Mouse (Mus musculus): ENCODE measurements around the gene Pdpk1. TPM values are rescaled to one million over a fixed set of nuclear protein-coding genes. Genes with fewer than 3 reads are reported as not detected.

The Pdpk1 gene
- total RNA-seq, 1 experiment, result 25.6 TPM

DNA sequence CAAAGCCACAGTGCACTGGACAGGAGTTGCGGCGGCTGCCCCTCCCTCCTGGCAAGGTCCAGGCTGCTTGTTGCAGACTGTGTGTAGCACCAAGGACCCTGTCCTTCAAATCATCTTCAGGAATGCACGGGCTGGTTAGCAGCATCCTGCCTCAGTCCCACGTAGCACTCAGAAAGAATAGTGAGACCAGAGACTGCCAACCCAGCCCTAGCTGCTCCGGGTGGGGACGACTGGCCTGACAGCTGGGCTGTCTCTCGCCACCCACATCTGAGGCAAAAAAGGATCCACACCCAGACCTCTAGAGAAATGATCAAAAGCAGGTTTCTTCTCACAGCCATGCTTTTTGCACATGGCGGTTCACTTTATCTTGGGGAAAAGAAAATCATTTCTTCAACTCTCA is 101.7 kb downstream of the Pdpk1 start:
- Histone ChIP-seq H3K27ac (ENCODE audit: insufficient read depth, low read depth, low read length, poor library complexity, severe bottlenecking) (no peak overlapping the region), H3K9me3 (ENCODE audit: control insufficient read depth, insufficient read depth, low read depth, low read length) (no peaks in the 10 kb centered on the region), H3K36me3 (ENCODE audit: control insufficient read depth, insufficient read depth, low read length, poor library complexity, severe bottlenecking) (peaks cover 33% of the 10 kb centered on the region), H3K4me1 (ENCODE audit: control insufficient read depth in 2 of 2, insufficient read depth in 2 of 2, low read length in 2 of 2, poor library complexity in 1 of 2) (peaks cover 2 to 13% of the 10 kb centered on the region in 2 experiments; a peak in 1 of 4 replicates), H3K4me3 (ENCODE audit: insufficient read depth in 1 of 2, low read depth in 1 of 2, low read length in 2 of 2, poor library complexity in 1 of 2, severe bottlenecking in 1 of 2) (no peak overlapping the region), H3K9ac (ENCODE audit: insufficient read depth, low read depth, low read length, poor library complexity, severe bottlenecking) (no peak overlapping the region)
- DNase-seq (ENCODE audit: low read depth, low spot score), result no peak
- no peak for TF ChIP-seq CHD2 (IDR thresholded peaks at IDR 0.05; ENCODE audit: low read depth, low read length)
- no peak for TF ChIP-seq MAFK (IDR thresholded peaks at IDR 0.05; ENCODE audit: insufficient read depth, low read depth, low read length)
- no peak for TF ChIP-seq ZC3H11A (IDR thresholded peaks at IDR 0.05; ENCODE audit: borderline replicate concordance, low read depth, low read length)
- TF ChIP-seq ZNF384 (IDR thresholded peaks at IDR 0.05; ENCODE audit: low read depth, low read length), result no peak
- no peak for TF ChIP-seq HCFC1 (IDR thresholded peaks at IDR 0.05; ENCODE audit: borderline replicate concordance, insufficient read depth, low read length)
- in situ Hi-C loops (cut with MboI; ENCODE audit: low sequenced_read_pairs in 2 of 2, unreplicated experiment in 2 of 2), result no loop called here

DNA sequence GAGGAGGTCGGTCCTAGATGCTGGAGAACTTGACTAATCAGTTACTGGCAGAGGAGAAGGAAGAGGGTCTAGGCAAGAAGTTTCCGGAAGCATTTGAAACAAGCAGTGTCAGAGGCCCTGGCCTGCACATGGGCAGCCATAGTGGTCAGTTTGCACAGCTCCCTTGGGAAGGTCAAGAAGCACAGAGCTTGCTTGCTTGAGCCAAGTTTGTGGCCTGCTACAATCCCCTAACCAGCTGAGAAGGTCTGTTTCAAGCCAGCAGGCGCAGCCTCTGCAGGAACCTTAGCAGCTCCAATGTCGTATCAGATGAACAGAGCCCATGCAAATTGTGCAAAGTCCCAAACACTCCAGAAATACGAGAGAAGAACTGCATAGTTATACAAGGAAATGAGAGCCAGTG is 102.7 kb downstream of the Pdpk1 start:
- H3K9ac ChIP-seq (ENCODE audit: insufficient read depth, low read depth, low read length, poor library complexity, severe bottlenecking), result no peak overlapping the region
- peaks cover 24% of the 10 kb centered on the region for H3K36me3 ChIP-seq (ENCODE audit: control insufficient read depth, insufficient read depth, low read length, poor library complexity, severe bottlenecking)
- TF ChIP-seq ZNF384 (IDR thresholded peaks at IDR 0.05; ENCODE audit: low read depth, low read length) (no peak), HCFC1 (IDR thresholded peaks at IDR 0.05; ENCODE audit: borderline replicate concordance, insufficient read depth, low read length) (no peak), ZC3H11A (IDR thresholded peaks at IDR 0.05; ENCODE audit: borderline replicate concordance, low read depth, low read length) (no peak), MAFK (IDR thresholded peaks at IDR 0.05; ENCODE audit: insufficient read depth, low read depth, low read length) (no peak), CHD2 (IDR thresholded peaks at IDR 0.05; ENCODE audit: low read depth, low read length) (no peak)
- H3K4me3 ChIP-seq (ENCODE audit: insufficient read depth in 1 of 2, low read depth in 1 of 2, low read length in 2 of 2, poor library complexity in 1 of 2, severe bottlenecking in 1 of 2), result no peak overlapping the region
- H3K9me3 ChIP-seq (ENCODE audit: control insufficient read depth, insufficient read depth, low read depth, low read length), result no peaks in the 10 kb centered on the region
- DNase-seq (ENCODE audit: low read depth, low spot score), result no peak
- in situ Hi-C loops (cut with MboI; ENCODE audit: low sequenced_read_pairs in 2 of 2, unreplicated experiment in 2 of 2), result no loop called here
- H3K27ac ChIP-seq (ENCODE audit: insufficient read depth, low read depth, low read length, poor library complexity, severe bottlenecking), result no peak overlapping the region
- H3K4me1 ChIP-seq (ENCODE audit: control insufficient read depth in 2 of 2, insufficient read depth in 2 of 2, low read length in 2 of 2, poor library complexity in 1 of 2), result peaks cover 2 to 13% of the 10 kb centered on the region in 2 experiments; a peak in 1 of 4 replicates

DNA sequence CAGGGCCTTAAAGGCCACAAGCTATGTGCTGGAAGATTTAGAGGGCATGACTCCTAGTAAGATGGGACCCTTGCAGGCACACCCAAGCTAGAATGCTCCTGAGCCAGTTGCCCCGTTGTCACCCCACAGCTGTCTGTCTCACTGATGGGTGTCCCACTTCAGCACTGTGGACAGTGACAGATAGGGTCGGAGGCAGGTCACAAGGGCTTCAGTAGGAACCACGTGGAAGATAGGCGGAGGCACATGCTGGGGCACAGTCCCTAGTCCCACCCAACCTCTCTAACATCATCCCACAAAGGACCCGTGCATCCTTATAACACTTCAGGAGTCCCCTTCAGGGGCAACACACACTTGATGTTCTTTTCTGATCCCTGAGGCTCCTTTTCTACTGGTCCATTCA is 104.7 kb downstream of the Pdpk1 start:
- no peak overlapping the region for H3K4me3 ChIP-seq (ENCODE audit: insufficient read depth in 1 of 2, low read depth in 1 of 2, low read length in 2 of 2, poor library complexity in 1 of 2, severe bottlenecking in 1 of 2)
- no peaks in the 10 kb centered on the region for H3K9me3 ChIP-seq (ENCODE audit: control insufficient read depth, insufficient read depth, low read depth, low read length)
- TF ChIP-seq MAFK (IDR thresholded peaks at IDR 0.05; ENCODE audit: insufficient read depth, low read depth, low read length) (no peak), HCFC1 (IDR thresholded peaks at IDR 0.05; ENCODE audit: borderline replicate concordance, insufficient read depth, low read length) (0 out of 2 replicates have a peak, but pooled peaks have one; percentile 26), ZNF384 (IDR thresholded peaks at IDR 0.05; ENCODE audit: low read depth, low read length) (peak; percentile 58; the same call in 1 of the 2 replicates), ZC3H11A (IDR thresholded peaks at IDR 0.05; ENCODE audit: borderline replicate concordance, low read depth, low read length) (no peak), CHD2 (IDR thresholded peaks at IDR 0.05; ENCODE audit: low read depth, low read length) (no peak)
- H3K9ac ChIP-seq (ENCODE audit: insufficient read depth, low read depth, low read length, poor library complexity, severe bottlenecking), result no peak overlapping the region
- DNase-seq (ENCODE audit: low read depth, low spot score), result peak; percentile 56
- peaks cover 2 to 13% of the 10 kb centered on the region in 2 experiments; a peak in 1 of 4 replicates for H3K4me1 ChIP-seq (ENCODE audit: control insufficient read depth in 2 of 2, insufficient read depth in 2 of 2, low read length in 2 of 2, poor library complexity in 1 of 2)
- peaks cover 18% of the 10 kb centered on the region for H3K36me3 ChIP-seq (ENCODE audit: control insufficient read depth, insufficient read depth, low read length, poor library complexity, severe bottlenecking)
- in situ Hi-C loops (cut with MboI; ENCODE audit: low sequenced_read_pairs in 2 of 2, unreplicated experiment in 2 of 2), result no loop called here
- H3K27ac ChIP-seq (ENCODE audit: insufficient read depth, low read depth, low read length, poor library complexity, severe bottlenecking), result no peak overlapping the region

DNA sequence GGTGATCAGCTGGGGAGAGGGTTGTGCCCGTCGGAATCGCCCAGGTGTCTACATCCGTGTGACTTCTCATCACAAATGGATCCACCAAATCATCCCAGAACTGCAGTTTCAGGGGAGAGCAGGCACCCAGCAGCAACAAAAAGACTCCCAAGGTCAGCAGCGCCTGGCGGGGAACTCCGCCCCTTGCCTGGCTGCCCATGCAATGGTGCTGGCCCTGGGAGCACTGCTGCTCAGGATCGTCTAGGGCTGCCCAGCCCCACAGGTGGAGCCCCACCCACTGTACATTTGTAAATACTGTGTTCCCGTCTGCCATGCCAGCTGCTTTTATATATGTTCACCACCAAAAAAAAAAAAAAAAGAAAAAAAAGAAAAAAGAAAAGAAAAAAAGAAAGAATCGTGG is 105.1 kb downstream of the Pdpk1 start:
- peaks cover 14% of the 10 kb centered on the region for H3K36me3 ChIP-seq (ENCODE audit: control insufficient read depth, insufficient read depth, low read length, poor library complexity, severe bottlenecking)
- no peak for TF ChIP-seq CHD2 (IDR thresholded peaks at IDR 0.05; ENCODE audit: low read depth, low read length)
- TF ChIP-seq ZNF384 (IDR thresholded peaks at IDR 0.05; ENCODE audit: low read depth, low read length), result no peak; the same call in 1 of the 2 replicates
- TF ChIP-seq ZC3H11A (IDR thresholded peaks at IDR 0.05; ENCODE audit: borderline replicate concordance, low read depth, low read length), result no peak
- TF ChIP-seq HCFC1 (IDR thresholded peaks at IDR 0.05; ENCODE audit: borderline replicate concordance, insufficient read depth, low read length), result no peak
- TF ChIP-seq MAFK (IDR thresholded peaks at IDR 0.05; ENCODE audit: insufficient read depth, low read depth, low read length), result no peak
- in situ Hi-C loops (cut with MboI; ENCODE audit: low sequenced_read_pairs in 2 of 2, unreplicated experiment in 2 of 2), result no loop called here
- DNase-seq (ENCODE audit: low read depth, low spot score), result no peak
- no peak overlapping the region for H3K4me3 ChIP-seq (ENCODE audit: insufficient read depth in 1 of 2, low read depth in 1 of 2, low read length in 2 of 2, poor library complexity in 1 of 2, severe bottlenecking in 1 of 2)
- peaks cover 2 to 13% of the 10 kb centered on the region in 2 experiments; a peak in 1 of 4 replicates for H3K4me1 ChIP-seq (ENCODE audit: control insufficient read depth in 2 of 2, insufficient read depth in 2 of 2, low read length in 2 of 2, poor library complexity in 1 of 2)
- H3K9ac ChIP-seq (ENCODE audit: insufficient read depth, low read depth, low read length, poor library complexity, severe bottlenecking), result no peak overlapping the region
- no peaks in the 10 kb centered on the region for H3K9me3 ChIP-seq (ENCODE audit: control insufficient read depth, insufficient read depth, low read depth, low read length)
- H3K27ac ChIP-seq (ENCODE audit: insufficient read depth, low read depth, low read length, poor library complexity, severe bottlenecking), result no peak overlapping the region

All from ES-E14 (cell line).